Mouse (Mus musculus) cortical plate, adult 2 months (tissue): ENCODE data around the gene Ppil3.

Experiments used
- CTCF ChIP-seq: fragments of 200-500 bp; IDR thresholded peaks from 2 replicates; pipeline ENCODE4 v1.5.1; 2011; ENCODE audit warnings: mild to moderate bottlenecking, control low read depth, low read length; ENCODE audit not compliant: insufficient read depth; ENCODE audit errors: extremely low read depth
- POLR2A ChIP-seq: fragments of 200-500 bp; IDR thresholded peaks from 2 replicates; pipeline ENCODE4 v1.6.1; 2011; ENCODE audit warnings: mild to moderate bottlenecking, low read length, control low read depth; ENCODE audit not compliant: insufficient read depth; ENCODE audit errors: extremely low read depth

DNA sequence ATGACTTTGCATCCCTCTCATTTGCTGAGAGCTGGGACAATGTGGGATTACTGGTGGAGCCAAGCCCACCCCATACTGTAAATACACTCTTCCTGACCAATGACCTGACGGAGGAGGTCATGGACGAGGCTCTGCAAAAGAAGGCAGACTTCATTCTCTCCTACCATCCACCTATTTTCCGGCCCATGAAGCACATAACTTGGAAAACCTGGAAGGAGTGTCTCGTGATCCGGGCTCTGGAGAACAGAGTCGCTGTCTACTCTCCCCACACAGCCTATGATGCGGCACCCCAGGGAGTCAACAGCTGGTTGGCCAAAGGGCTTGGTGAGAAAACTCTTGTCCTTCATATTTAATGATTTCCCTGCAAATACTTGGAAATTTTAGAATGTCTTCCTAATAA, 2.5 kb upstream of the Ppil3 start:
- TF ChIP-seq POLR2A (no peak), CTCF (no peak)
